Mouse (Mus musculus) CH12.LX (cell line): ENCODE measurements around the gene Ascc1.

ENCODE experiments used
- CTCF ChIP-seq, 2 experiments: IDR thresholded peaks in 1 of 2; conservative IDR thresholded peaks in 1 of 2; 2 replicates each; pipeline ENCODE4 v1.5.1; 2011 to 2012; ENCODE audit warnings: low read depth in 2 of 2, low read length in 2 of 2, improper control_type of control experiment in 1 of 2, inconsistent platforms in 1 of 2, mild to moderate bottlenecking in 1 of 2, moderate library complexity in 1 of 2
- E2F4 ChIP-seq: IDR thresholded peaks from 2 replicates; pipeline ENCODE4 v1.6.1; 2011; ENCODE audit warnings: low read depth, low read length, improper control_type of control experiment; ENCODE audit not compliant: insufficient replicate concordance
- KAT2A ChIP-seq: IDR thresholded peaks from 2 replicates; pipeline ENCODE4 v1.6.1; 2012; ENCODE audit warnings: low read length, improper control_type of control experiment, inconsistent platforms; ENCODE audit not compliant: insufficient replicate concordance
- MYC ChIP-seq: IDR thresholded peaks from 2 replicates; pipeline ENCODE4 v1.6.1; 2011; ENCODE audit warnings: low read depth, mild to moderate bottlenecking, improper control_type of control experiment, low read length
- POLR2A ChIP-seq: IDR thresholded peaks from 2 replicates; pipeline ENCODE4 v1.6.1; 2011; ENCODE audit warnings: low read depth, mild to moderate bottlenecking, improper control_type of control experiment, low read length
- USF1 ChIP-seq: IDR thresholded peaks from 2 replicates; pipeline ENCODE4 v1.6.1; 2014; ENCODE audit warnings: low read depth, mild to moderate bottlenecking, inconsistent platforms, low read length, improper control_type of control experiment
- USF2 ChIP-seq: conservative IDR thresholded peaks from 2 replicates; pipeline ENCODE4 v1.6.1; 2011; ENCODE audit warnings: low read depth, low read length, improper control_type of control experiment

- TF ChIP-seq POLR2A (peak; percentile 33; the same call in 1 of the 2 replicates), USF1 (no peak), CTCF (conservative IDR thresholded peaks at IDR 0.05 in 1 of 2, IDR thresholded peaks at IDR 0.05 in 1 of 2; ENCODE audit: low read depth in 2 of 2, low read length in 2 of 2) (no peak), E2F4 (no peak), KAT2A (no peak), MYC (peak; percentile 52; the same call in 1 of the 2 replicates), USF2 (no peak)
Observed at GRCm38 (mm10) chr10:60080982-60081825, 78.6 kb downstream of the Ascc1 start.
